Mouse (Mus musculus): Measurements from ENCODE around the gene Ntmt1. TPM values are rescaled to one million over a fixed set of nuclear protein-coding genes. Genes with fewer than 3 reads are reported as not detected.

Ntmt1 gene
- polyA plus RNA-seq, 1 experiment from 2014 or later: 109 TPM

GRCm38 (mm10) chr2:30833644-30834043 is 26.0 kb downstream of the Ntmt1 start:
- Histone ChIP-seq H3K9ac (ENCODE audit: low read length) (peak overlapping the region; percentile 34), H3K36me3 (ENCODE audit: control insufficient read depth, insufficient read depth, low read length) (no peaks in the 10 kb centered on the region), H3K27me3 (ENCODE audit: control insufficient read depth, insufficient read depth, low read length) (no peaks in the 10 kb centered on the region), H3K27ac (replicated peaks; ENCODE audit: low read depth, low read length) (peak overlapping the region; percentile 97), H3K4me2 (ENCODE audit: low read depth, severe bottlenecking) (no peak overlapping the region), H3K4me3 (ENCODE audit: low read depth, low read length) (no peak overlapping the region), H3K9me3 (ENCODE audit: control insufficient read depth, low read length) (no peaks in the 10 kb centered on the region), H3K4me1 (ENCODE audit: control insufficient read depth, insufficient read depth, low read length) (peaks cover 54% of the 10 kb centered on the region)
- peak; percentile 76 for DNase-seq (ENCODE audit: low spot score)
- 3% methylated on average over 5 of the region's 5 CpGs for WGBS
- ATAC-seq (ENCODE audit: insufficient number of reproducible peaks, low FRiP score, low TSS enrichment, low read depth): 0 out of 2 replicates have a peak, but pooled peaks have one; percentile 27

GRCm38 (mm10) chr2:30834373-30835022 is 26.9 kb downstream of the Ntmt1 start, which contains the start of gene Prrx2:
Prrx2 (plus strand) TSS chr2:30834972.
- no peak for DNase-seq (ENCODE audit: low spot score)
- WGBS: 39% methylated on average over 9 of the region's 10 CpGs
- peak within 1 kb of the TSS; percentile 97 for H3K27ac ChIP-seq (replicated peaks; ENCODE audit: low read depth, low read length)
- H3K9me3 ChIP-seq (ENCODE audit: control insufficient read depth, low read length): no peaks in the 10 kb centered on the region
- no peak within 1 kb of the TSS for H3K4me2 ChIP-seq (ENCODE audit: low read depth, severe bottlenecking)
- peaks cover 54% of the 10 kb centered on the region for H3K4me1 ChIP-seq (ENCODE audit: control insufficient read depth, insufficient read depth, low read length)
- no peak within 1 kb of the TSS for H3K4me3 ChIP-seq (ENCODE audit: low read depth, low read length)
- H3K36me3 ChIP-seq (ENCODE audit: control insufficient read depth, insufficient read depth, low read length): no peaks in the 10 kb centered on the region
- ATAC-seq (ENCODE audit: insufficient number of reproducible peaks, low FRiP score, low TSS enrichment, low read depth): no peak
- H3K27me3 ChIP-seq (ENCODE audit: control insufficient read depth, insufficient read depth, low read length): no peaks in the 10 kb centered on the region
- H3K9ac ChIP-seq (ENCODE audit: low read length): peak within 1 kb of the TSS; percentile 34

GRCm38 (mm10) chr2:30836238-30836990 is 28.8 kb downstream of the Ntmt1 start:
- no peaks in the 10 kb centered on the region for H3K9me3 ChIP-seq (ENCODE audit: control insufficient read depth, low read length)
- H3K36me3 ChIP-seq (ENCODE audit: control insufficient read depth, insufficient read depth, low read length): no peaks in the 10 kb centered on the region
- DNase-seq (ENCODE audit: low spot score): peak; percentile 91
- peaks cover 50% of the 10 kb centered on the region for H3K4me1 ChIP-seq (ENCODE audit: control insufficient read depth, insufficient read depth, low read length)
- peak overlapping the region; percentile 32; the same call in 1 of the 2 replicates for H3K9ac ChIP-seq (ENCODE audit: low read length)
- WGBS: 2% methylated on average over 21 of the region's 21 CpGs
- no peaks in the 10 kb centered on the region for H3K27me3 ChIP-seq (ENCODE audit: control insufficient read depth, insufficient read depth, low read length)
- H3K4me2 ChIP-seq (ENCODE audit: low read depth, severe bottlenecking): peak overlapping the region; percentile 30; the same call in 1 of the 2 replicates
- H3K27ac ChIP-seq (replicated peaks; ENCODE audit: low read depth, low read length): peak overlapping the region; percentile 94
- H3K4me3 ChIP-seq (ENCODE audit: low read depth, low read length): no peak overlapping the region
- peak; percentile 52 for ATAC-seq (ENCODE audit: insufficient number of reproducible peaks, low FRiP score, low TSS enrichment, low read depth)

- no peak overlapping the region for H3K4me2 ChIP-seq (ENCODE audit: low read depth, severe bottlenecking)
- no peak overlapping the region for H3K4me3 ChIP-seq (ENCODE audit: low read depth, low read length)
- H3K36me3 ChIP-seq (ENCODE audit: control insufficient read depth, insufficient read depth, low read length): no peaks in the 10 kb centered on the region
- peaks cover 25% of the 10 kb centered on the region for H3K4me1 ChIP-seq (ENCODE audit: control insufficient read depth, insufficient read depth, low read length)
- H3K9me3 ChIP-seq (ENCODE audit: control insufficient read depth, low read length): no peaks in the 10 kb centered on the region
- WGBS: 50% methylated on average over 10 of the region's 10 CpGs
- H3K27ac ChIP-seq (replicated peaks; ENCODE audit: low read depth, low read length): no peak overlapping the region
- no peak overlapping the region for H3K9ac ChIP-seq (ENCODE audit: low read length)
- no peaks in the 10 kb centered on the region for H3K27me3 ChIP-seq (ENCODE audit: control insufficient read depth, insufficient read depth, low read length)
- DNase-seq (ENCODE audit: low spot score): no peak
- no peak for ATAC-seq (ENCODE audit: insufficient number of reproducible peaks, low FRiP score, low TSS enrichment, low read depth)
These were observed 35.0 kb downstream of the Ntmt1 start for GRCm38 (mm10) chr2:30842615-30843014.

- H3K9ac ChIP-seq (ENCODE audit: low read length): peak overlapping the region; percentile 94
- peak overlapping the region; percentile 80 for H3K4me3 ChIP-seq (ENCODE audit: low read depth, low read length)
- peak; percentile 31; the same call in 1 of the 2 replicates for ATAC-seq (ENCODE audit: insufficient number of reproducible peaks, low FRiP score, low TSS enrichment, low read depth)
- no peaks in the 10 kb centered on the region for H3K36me3 ChIP-seq (ENCODE audit: control insufficient read depth, insufficient read depth, low read length)
- peak overlapping the region; percentile 87 for H3K4me2 ChIP-seq (ENCODE audit: low read depth, severe bottlenecking)
- H3K27ac ChIP-seq (replicated peaks; ENCODE audit: low read depth, low read length): peak overlapping the region; percentile 88
- 1% methylated on average over 61 of the region's 80 CpGs for WGBS
- H3K4me1 ChIP-seq (ENCODE audit: control insufficient read depth, insufficient read depth, low read length): peaks cover 38% of the 10 kb centered on the region
- peak; percentile 66 for DNase-seq (ENCODE audit: low spot score)
- H3K9me3 ChIP-seq (ENCODE audit: control insufficient read depth, low read length): no peaks in the 10 kb centered on the region
- H3K27me3 ChIP-seq (ENCODE audit: control insufficient read depth, insufficient read depth, low read length): no peaks in the 10 kb centered on the region
These were observed 37.8 kb downstream of the Ntmt1 start for GRCm38 (mm10) chr2:30845152-30846070.

GRCm38 (mm10) chr2:30846236-30846635 is 38.6 kb downstream of the Ntmt1 start:
- H3K27ac ChIP-seq (replicated peaks; ENCODE audit: low read depth, low read length): peak overlapping the region; percentile 88; the same call in 1 of the 2 replicates
- peak overlapping the region; percentile 87 for H3K4me2 ChIP-seq (ENCODE audit: low read depth, severe bottlenecking)
- no peaks in the 10 kb centered on the region for H3K27me3 ChIP-seq (ENCODE audit: control insufficient read depth, insufficient read depth, low read length)
- H3K9ac ChIP-seq (ENCODE audit: low read length): peak overlapping the region; percentile 94
- no peak for DNase-seq (ENCODE audit: low spot score)
- H3K4me1 ChIP-seq (ENCODE audit: control insufficient read depth, insufficient read depth, low read length): peaks cover 47% of the 10 kb centered on the region
- ATAC-seq (ENCODE audit: insufficient number of reproducible peaks, low FRiP score, low TSS enrichment, low read depth): no peak
- H3K9me3 ChIP-seq (ENCODE audit: control insufficient read depth, low read length): no peaks in the 10 kb centered on the region
- peak overlapping the region; percentile 80 for H3K4me3 ChIP-seq (ENCODE audit: low read depth, low read length)
- H3K36me3 ChIP-seq (ENCODE audit: control insufficient read depth, insufficient read depth, low read length): no peaks in the 10 kb centered on the region
- WGBS: 29% methylated on average over 8 of the region's 8 CpGs

GRCm38 (mm10) chr2:30846723-30847122 is 39.1 kb downstream of the Ntmt1 start:
- Histone ChIP-seq H3K4me2 (ENCODE audit: low read depth, severe bottlenecking) (peak overlapping the region; percentile 87), H3K27me3 (ENCODE audit: control insufficient read depth, insufficient read depth, low read length) (no peaks in the 10 kb centered on the region), H3K4me1 (ENCODE audit: control insufficient read depth, insufficient read depth, low read length) (peaks cover 52% of the 10 kb centered on the region), H3K9me3 (ENCODE audit: control insufficient read depth, low read length) (no peaks in the 10 kb centered on the region), H3K4me3 (ENCODE audit: low read depth, low read length) (peak overlapping the region; percentile 80), H3K9ac (ENCODE audit: low read length) (peak overlapping the region; percentile 94), H3K36me3 (ENCODE audit: control insufficient read depth, insufficient read depth, low read length) (no peaks in the 10 kb centered on the region), H3K27ac (replicated peaks; ENCODE audit: low read depth, low read length) (peak overlapping the region; percentile 53; the same call in 1 of the 2 replicates)
- ATAC-seq (ENCODE audit: insufficient number of reproducible peaks, low FRiP score, low TSS enrichment, low read depth) (no peak), DNase-seq (ENCODE audit: low spot score) (no peak)
- 4% methylated on average over 6 of the region's 6 CpGs for WGBS

GRCm38 (mm10) chr2:30848184-30848583 is 40.6 kb downstream of the Ntmt1 start:
- Histone ChIP-seq H3K27ac (replicated peaks; ENCODE audit: low read depth, low read length) (no peak overlapping the region), H3K4me3 (ENCODE audit: low read depth, low read length) (no peak overlapping the region), H3K4me2 (ENCODE audit: low read depth, severe bottlenecking) (no peak overlapping the region; the same call in 1 of the 2 replicates), H3K36me3 (ENCODE audit: control insufficient read depth, insufficient read depth, low read length) (no peaks in the 10 kb centered on the region), H3K9me3 (ENCODE audit: control insufficient read depth, low read length) (no peaks in the 10 kb centered on the region), H3K4me1 (ENCODE audit: control insufficient read depth, insufficient read depth, low read length) (peaks cover 63% of the 10 kb centered on the region), H3K27me3 (ENCODE audit: control insufficient read depth, insufficient read depth, low read length) (no peaks in the 10 kb centered on the region), H3K9ac (ENCODE audit: low read length) (no peak overlapping the region)
- ATAC-seq (ENCODE audit: insufficient number of reproducible peaks, low FRiP score, low TSS enrichment, low read depth): no peak
- no peak for DNase-seq (ENCODE audit: low spot score)
- WGBS: 66% methylated on average over 8 of the region's 8 CpGs

Measured in limb, embryonic 11.5 days (tissue).